Comparison of ENCODE assay signal across 24 mouse cellular contexts in the genomic region with DNA sequence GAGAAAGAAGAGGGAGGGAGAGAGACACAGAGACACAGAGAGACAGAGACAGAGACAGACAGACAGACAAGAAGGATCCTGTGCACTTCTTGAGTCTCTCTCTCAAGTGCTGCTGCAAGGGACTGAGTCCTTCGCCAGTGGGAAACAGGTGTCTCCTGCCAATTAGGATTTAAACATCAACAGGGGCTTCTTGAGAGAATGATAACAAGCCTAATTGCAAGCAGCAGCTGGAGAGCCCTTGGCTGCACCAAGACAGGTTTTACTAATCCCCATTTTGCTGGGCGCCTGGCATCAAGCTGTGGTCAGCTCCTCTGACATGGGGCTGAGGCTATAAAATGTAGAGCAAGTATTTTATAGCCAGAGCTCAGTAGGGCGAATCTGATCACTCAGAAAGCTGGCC.
"Had no signal": no experiment of that assay in that cellular context is flagged by ENCODE, and none has a peak within 500 bp of the region (broad histone marks: within the 10 kb centered on the region; RNA-seq: fewer than 3 reads in every experiment).

No protein-coding gene starts in this region.

- ATAC-seq: hindbrain, postnatal 0 days; intestine, embryonic 16.5 days had no signal

- H3K9ac ChIP-seq: heart, embryonic 13.5 days; heart, embryonic 15.5 days; hindbrain, embryonic 13.5 days; hindbrain, embryonic 15.5 days; limb, embryonic 13.5 days; liver, embryonic 13.5 days had no signal

- H3K9me3 ChIP-seq: heart, embryonic 13.5 days; heart, embryonic 15.5 days; hindbrain, embryonic 13.5 days; hindbrain, embryonic 15.5 days; limb, embryonic 13.5 days; liver, embryonic 13.5 days had no signal

- H3K27me3 ChIP-seq: heart, embryonic 13.5 days; heart, embryonic 15.5 days; hindbrain, embryonic 13.5 days; hindbrain, embryonic 15.5 days; limb, embryonic 13.5 days; liver, embryonic 13.5 days had no signal

- H3K27ac ChIP-seq: heart, adult 2 months; heart, embryonic 13.5 days; heart, embryonic 15.5 days; hindbrain, embryonic 13.5 days; hindbrain, embryonic 15.5 days; hindbrain, postnatal 0 days; layer of hippocampus, adult 2 months; left cerebral cortex, adult 2 months; limb, embryonic 13.5 days; liver, embryonic 13.5 days had no signal

- H3K4me1 ChIP-seq: heart, embryonic 15.5 days; hindbrain, embryonic 13.5 days; hindbrain, embryonic 15.5 days; liver, embryonic 13.5 days had no signal

- H3K36me3 ChIP-seq: heart, embryonic 13.5 days; heart, embryonic 15.5 days; hindbrain, embryonic 13.5 days; hindbrain, embryonic 15.5 days; limb, embryonic 13.5 days; liver, embryonic 13.5 days had no signal

- DNase-seq: gastrocnemius, postnatal 14 days; gastrocnemius, postnatal 36 days; heart, adult 11 months; heart, adult 2 months; heart, postnatal 14 days; heart, postnatal 36 days; kidney, adult 11 months; kidney, adult 8-10 months; kidney, postnatal 10 days; kidney, postnatal 25 days; kidney, postnatal 4 days; liver; liver, embryonic 13.5 days had no signal

- H3K4me3 ChIP-seq: heart, adult 2 months; heart, embryonic 13.5 days; heart, embryonic 15.5 days; hindbrain, embryonic 13.5 days; hindbrain, embryonic 15.5 days; layer of hippocampus, adult 2 months; left cerebral cortex, adult 2 months; limb, embryonic 13.5 days; liver, embryonic 13.5 days had no signal

- H3K4me2 ChIP-seq: heart, embryonic 11.5 days; heart, embryonic 13.5 days; heart, embryonic 15.5 days; hindbrain, embryonic 13.5 days; hindbrain, embryonic 15.5 days; limb, embryonic 13.5 days; liver, embryonic 11.5 days; liver, embryonic 13.5 days had no signal
